Mouse (Mus musculus): ENCODE measurements around the gene 2200002J24Rik.

2200002J24Rik gene

GRCm38 (mm10) chr7:30698589-30698988 lies at the start of gene 2200002J24Rik:
Gene 2200002J24Rik (plus strand): TSS chr7:30698926.
- no peak for DNase-seq (ENCODE audit: low spot score in 2 of 2)

GRCm38 (mm10) chr7:30649591-30650540 lies 48.9 kb upstream of the 2200002J24Rik start, which contains the start of gene Rbm42:
Gene Rbm42 (minus strand): TSS chr7:30650317.
- DNase-seq (ENCODE audit: low spot score in 2 of 2): peak; percentile 95 to 97

- DNase-seq (ENCODE audit: low spot score in 2 of 2): peak; percentile 84 to 86
Observed at GRCm38 (mm10) chr7:30664529-30665200, 34.1 kb upstream of the 2200002J24Rik start, which contains the start of gene Haus5. Gene Haus5 (minus strand): TSS chr7:30664994.

- DNase-seq (ENCODE audit: low spot score in 2 of 2): no peak
Observed at GRCm38 (mm10) chr7:30665321-30665720, 33.4 kb upstream of the 2200002J24Rik start.

- no peak for DNase-seq (ENCODE audit: low spot score in 2 of 2)
Observed at GRCm38 (mm10) chr7:30669229-30669628, 29.5 kb upstream of the 2200002J24Rik start.

GRCm38 (mm10) chr7:30671480-30671879 lies 27.2 kb upstream of the 2200002J24Rik start, which contains the start of gene Pmis2:
Gene Pmis2 (minus strand): TSS chr7:30671605.
- DNase-seq (ENCODE audit: low spot score in 2 of 2): no peak

- no peak for DNase-seq (ENCODE audit: low spot score in 2 of 2)
Observed at GRCm38 (mm10) chr7:30678263-30678975, 20.3 kb upstream of the 2200002J24Rik start.

- DNase-seq (ENCODE audit: low spot score in 2 of 2): no peak
Observed at GRCm38 (mm10) chr7:30681897-30682296, 16.8 kb upstream of the 2200002J24Rik start.

GRCm38 (mm10) chr7:30683425-30683824 lies 15.3 kb upstream of the 2200002J24Rik start:
- no peak for DNase-seq (ENCODE audit: low spot score in 2 of 2)

- DNase-seq (ENCODE audit: low spot score in 2 of 2): no peak
Observed at GRCm38 (mm10) chr7:30688325-30688724, 10.4 kb upstream of the 2200002J24Rik start.

- no peak for DNase-seq (ENCODE audit: low spot score in 2 of 2)
Observed at GRCm38 (mm10) chr7:30698101-30698500, 625 bp upstream of the 2200002J24Rik start.

- DNase-seq (ENCODE audit: low spot score in 2 of 2): no peak
Observed at GRCm38 (mm10) chr7:30706214-30706882, 7.6 kb downstream of the 2200002J24Rik start.

GRCm38 (mm10) chr7:30707441-30707840 lies 8.7 kb downstream of the 2200002J24Rik start:
- no peak for DNase-seq (ENCODE audit: low spot score in 2 of 2)

- no peak for DNase-seq (ENCODE audit: low spot score in 2 of 2)
Observed at GRCm38 (mm10) chr7:30711942-30712341, 13.2 kb downstream of the 2200002J24Rik start, which contains the start of gene Atp4a. Gene Atp4a (plus strand): TSS chr7:30712209.

- DNase-seq (ENCODE audit: low spot score in 2 of 2): peak in 1 of 2 experiments; percentile 22
Observed at GRCm38 (mm10) chr7:30717006-30717715, 18.4 kb downstream of the 2200002J24Rik start.

GRCm38 (mm10) chr7:30717716-30718046 lies 19.0 kb downstream of the 2200002J24Rik start:
- DNase-seq (ENCODE audit: low spot score in 2 of 2): no peak

- no peak for DNase-seq (ENCODE audit: low spot score in 2 of 2)
Observed at GRCm38 (mm10) chr7:30719669-30720068, 20.9 kb downstream of the 2200002J24Rik start.

- DNase-seq (ENCODE audit: low spot score in 2 of 2): no peak
Observed at GRCm38 (mm10) chr7:30721286-30721685, 22.6 kb downstream of the 2200002J24Rik start.

GRCm38 (mm10) chr7:30723274-30723953 lies 24.7 kb downstream of the 2200002J24Rik start:
- DNase-seq (ENCODE audit: low spot score in 2 of 2): no peak

GRCm38 (mm10) chr7:30728214-30728613 lies 29.5 kb downstream of the 2200002J24Rik start:
- no peak for DNase-seq (ENCODE audit: low spot score in 2 of 2)

Measured in frontal cortex, postnatal 25 days (tissue).